Mouse (Mus musculus): Measurements from ENCODE around the gene Cyp2j8.
"Not testable (repeated sequence)": the region's sequence is repeated elsewhere in the genome, so short reads cannot be mapped to it uniquely, and the experiment has no call there.

Gene Cyp2j8

GRCm38 (mm10) chr4:96507286-96507685, at the start of gene Cyp2j8:
Gene Cyp2j8, minus strand, starts transcription at chr4:96507386.
- DNase-seq: no peak

GRCm38 (mm10) chr4:96553133-96553819, 46.1 kb upstream of the Cyp2j8 start, which contains the start of gene Cyp2j6:
Gene Cyp2j6, minus strand, starts transcription at chr4:96553661.
- peak; percentile 65 for DNase-seq

- no peak for DNase-seq
These were observed 44.4 kb upstream of the Cyp2j8 start for GRCm38 (mm10) chr4:96551619-96552018.

GRCm38 (mm10) chr4:96545976-96546375, 38.8 kb upstream of the Cyp2j8 start:
- no peak for DNase-seq

- DNase-seq: peak; percentile 25
These were observed 18.6 kb upstream of the Cyp2j8 start for GRCm38 (mm10) chr4:96525772-96526171.

GRCm38 (mm10) chr4:96522256-96522655, 15.1 kb upstream of the Cyp2j8 start:
- peak; percentile 1 for DNase-seq

- DNase-seq: no peak
These were observed 2.9 kb upstream of the Cyp2j8 start for GRCm38 (mm10) chr4:96510083-96510482.

GRCm38 (mm10) chr4:96463311-96464060, 43.7 kb downstream of the Cyp2j8 start:
- DNase-seq: not testable (repeated sequence)

Data from kidney, postnatal 14 days (tissue).